ENCODE assay signal across 21 mouse cellular contexts in the genomic region with DNA sequence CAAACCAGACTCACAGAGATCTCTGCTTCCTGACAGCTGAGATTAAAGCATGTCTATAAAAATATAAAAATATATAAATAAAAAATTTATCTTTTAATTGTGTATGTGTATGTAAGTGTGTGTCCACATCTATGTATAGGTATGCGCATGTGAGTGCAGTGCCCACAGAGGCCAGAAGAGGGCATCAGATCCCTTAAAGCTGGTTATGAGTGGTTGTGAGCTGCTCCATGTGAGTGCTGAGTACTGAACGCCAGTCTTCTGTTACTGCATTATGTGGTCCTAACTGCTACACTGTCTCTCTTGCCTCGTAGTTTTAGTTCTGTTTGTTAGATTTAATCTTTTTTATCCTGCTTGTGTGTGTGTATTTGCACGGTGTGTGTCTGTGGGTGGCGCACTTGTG. TPM values are rescaled to one million over a fixed set of nuclear protein-coding genes. Genes with fewer than 3 reads are reported as not detected.
A peak's percentile ranks its signal among the peaks of the same experiment; 100 is the strongest.
DNase-seq lines count a peak whose midpoint lies in the region; ATAC-seq and TF ChIP-seq lines count a peak whose summit lies in the region.
"Had no signal": no experiment of that assay in that cellular context is flagged by ENCODE, and none has a peak within 500 bp of the region (broad histone marks: within the 10 kb centered on the region; RNA-seq: fewer than 3 reads in every experiment).

No protein-coding gene starts in this region.

- no peaks in the 10 kb centered on the region for H3K9me3 ChIP-seq in intestine, postnatal 0 days (ENCODE audit: control insufficient read depth)
- H3K9me3 ChIP-seq in intestine, embryonic 15.5 days: no peaks in the 10 kb centered on the region
- H3K9me3 ChIP-seq: embryonic facial prominence, embryonic 15.5 days; hindbrain, embryonic 15.5 days; lung, embryonic 15.5 days; stomach, embryonic 15.5 days had no signal

- ATAC-seq in intestine, postnatal 0 days: no peak
- ATAC-seq in intestine, embryonic 15.5 days: no peak
- no peak for ATAC-seq in Patski
- ATAC-seq: forebrain, embryonic 13.5 days had no signal

- DNase-seq in thymus, postnatal 14 days: peak; percentile 21
- DNase-seq in thymus, adult 2 months: no peak
- DNase-seq in Patski (ENCODE audit: low read depth, low spot score): no peak
- peak; percentile 40 for DNase-seq in naive thymus-derived CD4-positive, alpha-beta T cell, adult 2 months (ENCODE audit: low read depth)
- no peak for DNase-seq in kidney, adult 8-10 months
- DNase-seq: adrenal gland, adult 8-10 months; cerebellum, adult 8-10 months; heart, postnatal 10 days; retina, postnatal 1 day had no signal

- no peak overlapping the region for H3K4me3 ChIP-seq in intestine, postnatal 0 days (ENCODE audit: low read depth, low read length)
- no peak overlapping the region for H3K4me3 ChIP-seq in intestine, embryonic 15.5 days (replicated peaks)
- no peak overlapping the region for H3K4me3 ChIP-seq in thymus, adult 2 months (ENCODE audit: control insufficient read depth, insufficient read depth, low read length)
- H3K4me3 ChIP-seq: embryonic facial prominence, embryonic 15.5 days; forebrain, embryonic 13.5 days; hindbrain, embryonic 15.5 days; left cerebral cortex, adult 2 months; limb, embryonic 12.5 days; lung, embryonic 15.5 days; stomach, embryonic 15.5 days had no signal

- no peak overlapping the region for H3K9ac ChIP-seq in intestine, postnatal 0 days (ENCODE audit: low read depth, low read length)
- no peak overlapping the region for H3K9ac ChIP-seq in intestine, embryonic 15.5 days
- H3K9ac ChIP-seq: embryonic facial prominence, embryonic 15.5 days; forebrain, embryonic 13.5 days; hindbrain, embryonic 15.5 days; limb, embryonic 12.5 days; lung, embryonic 15.5 days; stomach, embryonic 15.5 days had no signal

- WGBS in intestine, postnatal 0 days: 96% methylated on average over 5 of the region's 5 CpGs
- 93% methylated on average over 5 of the region's 5 CpGs for WGBS in intestine, embryonic 15.5 days
- WGBS in thymus, adult 2 months: 95% methylated on average over 5 of the region's 5 CpGs

- TF ChIP-seq POLR2A in thymus, adult 2 months (IDR thresholded peaks at IDR 0.05; ENCODE audit: control insufficient read depth, extremely low read depth, insufficient read depth, low read length, poor library complexity): no peak

- H3K4me2 ChIP-seq in intestine, postnatal 0 days (replicated peaks; ENCODE audit: low read depth): no peak overlapping the region
- H3K4me2 ChIP-seq in intestine, embryonic 15.5 days (replicated peaks): no peak overlapping the region
- H3K4me2 ChIP-seq: embryonic facial prominence, embryonic 15.5 days; forebrain, embryonic 13.5 days; hindbrain, embryonic 15.5 days; limb, embryonic 12.5 days; lung, embryonic 15.5 days; stomach, embryonic 15.5 days had no signal

- peaks cover 9% of the 10 kb centered on the region; the same call in 1 of the 2 replicates for H3K4me1 ChIP-seq in intestine, postnatal 0 days (replicated peaks; ENCODE audit: control insufficient read depth, insufficient read depth, low read length)
- peaks cover 9% of the 10 kb centered on the region for H3K4me1 ChIP-seq in intestine, embryonic 15.5 days (replicated peaks)
- 0 out of 2 replicates have a peak, but pooled peaks cover under 1% of the 10 kb centered on the region for H3K4me1 ChIP-seq in thymus, adult 2 months (replicated peaks; ENCODE audit: control insufficient read depth, insufficient read depth, low read length)
- H3K4me1 ChIP-seq: hindbrain, embryonic 15.5 days; limb, embryonic 12.5 days had no signal

- no peak overlapping the region for H3K27ac ChIP-seq in intestine, postnatal 0 days (ENCODE audit: low read depth, low read length)
- no peak overlapping the region for H3K27ac ChIP-seq in intestine, embryonic 15.5 days
- no peak overlapping the region for H3K27ac ChIP-seq in thymus, adult 2 months (ENCODE audit: control insufficient read depth, insufficient read depth, low read length)
- H3K27ac ChIP-seq: embryonic facial prominence, embryonic 15.5 days; forebrain, embryonic 13.5 days; hindbrain, embryonic 15.5 days; left cerebral cortex, adult 2 months; limb, embryonic 12.5 days; lung, embryonic 15.5 days; stomach, embryonic 15.5 days had no signal

- CTCF ChIA-PET in Patski (lab: Charles Lee): interaction anchor here (1.0 to 6.9 kb wide), 4 partner anchors 17 to 38 kb away, joined by 3 to 74 read pairs (median 8); a partner anchor contains a TSS

- H3K36me3 ChIP-seq in intestine, postnatal 0 days (ENCODE audit: control insufficient read depth, insufficient read depth): no peaks in the 10 kb centered on the region
- no peaks in the 10 kb centered on the region for H3K36me3 ChIP-seq in intestine, embryonic 15.5 days
- H3K36me3 ChIP-seq in thymus, adult 2 months (ENCODE audit: control insufficient read depth, insufficient read depth, low read length): no peaks in the 10 kb centered on the region
- H3K36me3 ChIP-seq: embryonic facial prominence, embryonic 15.5 days; hindbrain, embryonic 15.5 days; limb, embryonic 12.5 days; lung, embryonic 15.5 days; stomach, embryonic 15.5 days had no signal

- TF ChIP-seq CTCF in intestine, postnatal 0 days (IDR thresholded peaks at IDR 0.05; ENCODE audit: low read depth): peak; percentile 39; the same call in 1 of the 2 replicates
- TF ChIP-seq CTCF in thymus, adult 2 months (IDR thresholded peaks at IDR 0.05; ENCODE audit: borderline replicate concordance, control insufficient read depth, extremely low read depth, insufficient read depth, low read length, poor library complexity): no peak
- peak; percentile 33 for TF ChIP-seq CTCF in Patski (IDR thresholded peaks at IDR 0.05)

- in situ Hi-C loops in Patski (cut with MboI; ENCODE audit: low pct_unique_long_range_greater_than_20kb): loop anchor here (5.0 kb wide), 2 partner anchors 34 to 36 kb away; no protein-coding TSS in a partner anchor

- POLR2A ChIA-PET in Patski (lab: Charles Lee): no interaction called here

- no peaks in the 10 kb centered on the region for H3K27me3 ChIP-seq in intestine, postnatal 0 days (replicated peaks; ENCODE audit: control insufficient read depth, insufficient read depth, low read length)
- no peaks in the 10 kb centered on the region for H3K27me3 ChIP-seq in intestine, embryonic 15.5 days (replicated peaks)
- H3K27me3 ChIP-seq in thymus, adult 2 months (ENCODE audit: control insufficient read depth, insufficient read depth, low read length): no peaks in the 10 kb centered on the region
- H3K27me3 ChIP-seq in Patski: no peaks in the 10 kb centered on the region
- H3K27me3 ChIP-seq: CH12.LX; embryonic facial prominence, embryonic 15.5 days; forebrain, embryonic 13.5 days; hindbrain, embryonic 15.5 days; limb, embryonic 12.5 days; lung, embryonic 15.5 days; stomach, embryonic 15.5 days had no signal

RNA-seq across cellular contexts. Expression of a gene that starts 5.2 kb away (rescaled TPM):
- 151 and 182 TPM in 2 replicates for polyA plus RNA-seq in intestine, postnatal 0 days (2015; fragmentation: Nextera tagmentation; extraction: Ambion mirVana)
- 24.3 and 35.8 TPM in 2 replicates for polyA plus RNA-seq in intestine, embryonic 15.5 days (2015; fragmentation: Nextera tagmentation; extraction: Ambion mirVana)
- polyA plus RNA-seq in thymus, adult 2 months (2012; rRNA removed): 26.9 and 48.8 TPM in 2 replicates
- polyA plus RNA-seq in Patski (2021): 379 TPM

RNA-seq across cellular contexts. Expression of a gene that starts 8.4 kb away (rescaled TPM):
- polyA plus RNA-seq in intestine, postnatal 0 days (2015; fragmentation: Nextera tagmentation; extraction: Ambion mirVana): 68.7 and 72.6 TPM in 2 replicates
- polyA plus RNA-seq in intestine, embryonic 15.5 days (2015; fragmentation: Nextera tagmentation; extraction: Ambion mirVana): 6.9 and 9.2 TPM in 2 replicates
- 23.6 and 26.4 TPM in 2 replicates for polyA plus RNA-seq in thymus, adult 2 months (2012; rRNA removed)
- polyA plus RNA-seq in Patski (2021): not detected
- polyA plus RNA-seq: forebrain, embryonic 13.5 days; hindbrain, embryonic 15.5 days; limb, embryonic 12.5 days had no signal

RNA-seq across cellular contexts. Expression of a gene that starts 13.2 kb away (rescaled TPM):
- 746 and 756 TPM in 2 replicates for polyA plus RNA-seq in intestine, postnatal 0 days (2015; fragmentation: Nextera tagmentation; extraction: Ambion mirVana)
- 973 and 1,014 TPM in 2 replicates for polyA plus RNA-seq in intestine, embryonic 15.5 days (2015; fragmentation: Nextera tagmentation; extraction: Ambion mirVana)
- polyA plus RNA-seq in thymus, adult 2 months (2012; rRNA removed): 317 and 318 TPM in 2 replicates
- polyA plus RNA-seq in Patski (2021): 1,288 TPM

RNA-seq across cellular contexts. Expression of a gene that starts 30.4 kb away (rescaled TPM):
- polyA plus RNA-seq in intestine, postnatal 0 days (2015; fragmentation: Nextera tagmentation; extraction: Ambion mirVana): not detected in 2 replicates
- polyA plus RNA-seq in intestine, embryonic 15.5 days (2015; fragmentation: Nextera tagmentation; extraction: Ambion mirVana): 1.7 and 2.8 TPM in 2 replicates
- 0.42 TPM in 1 of 2 replicates, not detected in the other for polyA plus RNA-seq in thymus, adult 2 months (2012; rRNA removed)
- not detected for polyA plus RNA-seq in Patski (2021)
- polyA plus RNA-seq: embryonic facial prominence, embryonic 15.5 days; forebrain, embryonic 13.5 days; hindbrain, embryonic 15.5 days; kidney, embryonic 14.5 days; limb, embryonic 12.5 days; lung, embryonic 15.5 days; small intestine, adult 2 months had no signal

RNA-seq across cellular contexts. Expression of a gene that starts 38.4 kb away (rescaled TPM):
- 244 and 255 TPM in 2 replicates for polyA plus RNA-seq in intestine, postnatal 0 days (2015; fragmentation: Nextera tagmentation; extraction: Ambion mirVana)
- 241 and 274 TPM in 2 replicates for polyA plus RNA-seq in intestine, embryonic 15.5 days (2015; fragmentation: Nextera tagmentation; extraction: Ambion mirVana)
- 152 and 170 TPM in 2 replicates for polyA plus RNA-seq in thymus, adult 2 months (2012; rRNA removed)
- polyA plus RNA-seq in Patski (2021): 231 TPM

Comparison
In these comparisons a context has a peak if more than half of its experiments do, and no peak if none do; other contexts are left out.
1. DNase-seq: peak in thymus, postnatal 14 days (single experiment) and naive thymus-derived CD4-positive, alpha-beta T cell, adult 2 months (single experiment); none in thymus, adult 2 months (single experiment), Patski (single experiment) and kidney, adult 8-10 months (0 of 2).